Mouse (Mus musculus): Measurements from ENCODE around the gene Tomm70a.
"Not testable (repeated sequence)": the region's sequence is repeated elsewhere in the genome, so short reads cannot be mapped to it uniquely, and the experiment has no call there.

The Tomm70a gene

DNA sequence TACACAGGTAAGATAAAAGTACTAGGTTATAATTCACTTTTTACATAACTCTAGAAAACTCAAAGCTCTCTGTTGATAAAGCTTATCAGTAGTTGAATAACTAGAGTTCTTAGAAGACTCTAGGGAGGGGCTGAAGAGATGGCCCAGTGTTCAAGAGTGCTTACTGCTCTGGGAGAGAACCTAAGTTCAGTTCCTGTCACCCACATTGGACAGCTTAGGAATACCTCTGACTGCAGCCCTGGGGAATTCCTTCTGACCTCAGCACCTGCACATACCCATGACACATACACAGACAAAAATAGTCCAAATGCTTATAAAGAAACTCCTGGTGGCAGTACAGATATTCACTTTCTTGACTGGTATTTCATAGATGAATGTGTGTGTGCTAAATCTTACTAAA is 34.4 kb downstream of the Tomm70a start:
- no peak for DNase-seq

GRCm38 (mm10) chr16:57157076-57157475 is 35.6 kb downstream of the Tomm70a start:
- no peak for DNase-seq

DNA sequence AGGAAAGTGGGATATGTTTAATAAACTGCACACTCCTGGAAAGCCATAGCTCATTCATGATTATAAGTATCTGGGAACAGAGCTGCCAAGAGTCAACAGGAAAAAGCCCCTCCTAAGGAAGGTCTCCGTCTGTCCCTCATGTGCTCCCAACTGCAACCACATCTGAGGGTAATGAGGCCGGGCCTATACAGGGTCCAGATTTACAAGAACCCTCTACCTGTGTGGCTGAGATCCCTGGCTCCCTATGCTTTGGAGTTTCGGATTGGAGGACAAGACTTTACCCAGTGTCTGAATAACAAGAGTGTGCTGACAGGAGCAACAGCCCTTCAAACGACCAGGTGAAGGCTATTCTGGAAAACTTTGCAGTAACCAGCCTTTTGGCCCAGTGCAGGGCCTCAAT is 36.2 kb downstream of the Tomm70a start:
- DNase-seq = no peak

- no peak for DNase-seq
Measured at GRCm38 (mm10) chr16:57159835-57160234, 38.3 kb downstream of the Tomm70a start.

DNA sequence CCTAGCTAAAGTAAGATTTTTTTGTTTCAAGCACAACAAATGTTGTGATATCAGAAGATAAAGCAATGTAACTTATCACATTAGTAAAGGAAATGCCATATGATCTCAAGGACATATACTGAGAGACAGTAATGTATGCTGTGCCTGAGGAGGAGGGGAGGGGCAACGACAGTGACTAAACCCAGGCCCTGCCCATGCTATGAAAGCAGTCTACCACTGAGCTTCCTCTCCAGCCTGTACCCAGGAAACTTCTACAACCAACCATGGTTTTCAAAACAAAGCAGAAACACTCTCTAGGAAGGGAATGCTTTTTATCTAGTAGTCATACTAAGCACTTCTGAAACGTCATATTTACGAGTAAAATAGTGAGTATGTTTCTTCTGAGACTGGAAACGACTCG is 41.3 kb downstream of the Tomm70a start:
- no peak for DNase-seq

GRCm38 (mm10) chr16:57163694-57164093 is 42.2 kb downstream of the Tomm70a start:
- DNase-seq = no peak

GRCm38 (mm10) chr16:57165157-57165556 is 43.7 kb downstream of the Tomm70a start:
- no peak for DNase-seq

- no peak for DNase-seq
Measured at GRCm38 (mm10) chr16:57166086-57166485, 44.6 kb downstream of the Tomm70a start.

- DNase-seq = peak; percentile 90
Measured at GRCm38 (mm10) chr16:57166611-57167513, 45.4 kb downstream of the Tomm70a start, which contains the start of gene Nit2. Gene Nit2, minus strand, starts transcription at chr16:57167341.

GRCm38 (mm10) chr16:57167514-57167912 is 46.0 kb downstream of the Tomm70a start:
- DNase-seq = no peak

GRCm38 (mm10) chr16:57168236-57168635 is 46.7 kb downstream of the Tomm70a start:
- no peak for DNase-seq

- DNase-seq = no peak
Measured at GRCm38 (mm10) chr16:57171161-57171560, 49.7 kb downstream of the Tomm70a start.

GRCm38 (mm10) chr16:57171570-57171969 is 50.1 kb downstream of the Tomm70a start:
- DNase-seq = no peak

DNA sequence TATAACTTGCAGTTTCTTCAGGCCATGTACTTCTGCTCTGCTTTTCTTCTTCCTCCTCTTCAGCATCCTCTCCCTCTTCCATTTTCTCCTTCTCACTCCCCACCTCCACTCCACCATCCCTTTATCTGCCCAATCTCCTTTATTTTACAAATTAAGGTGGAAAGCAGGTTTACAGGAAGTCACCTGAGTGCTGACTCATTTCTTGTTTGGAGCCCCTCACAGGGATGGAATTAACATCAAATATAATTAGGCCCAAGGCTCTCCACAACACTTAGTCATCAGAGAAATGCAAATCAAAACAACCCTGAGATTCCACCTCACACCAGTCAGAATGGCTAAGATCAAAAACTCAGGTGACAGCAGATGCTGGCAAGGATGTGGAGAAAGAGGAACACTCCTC is 53.0 kb downstream of the Tomm70a start:
- DNase-seq = not testable (repeated sequence)

GRCm38 (mm10) chr16:57175751-57176150 is 54.2 kb downstream of the Tomm70a start:
- no peak for DNase-seq

GRCm38 (mm10) chr16:57176276-57176675 is 54.8 kb downstream of the Tomm70a start:
- DNase-seq = no peak

DNA sequence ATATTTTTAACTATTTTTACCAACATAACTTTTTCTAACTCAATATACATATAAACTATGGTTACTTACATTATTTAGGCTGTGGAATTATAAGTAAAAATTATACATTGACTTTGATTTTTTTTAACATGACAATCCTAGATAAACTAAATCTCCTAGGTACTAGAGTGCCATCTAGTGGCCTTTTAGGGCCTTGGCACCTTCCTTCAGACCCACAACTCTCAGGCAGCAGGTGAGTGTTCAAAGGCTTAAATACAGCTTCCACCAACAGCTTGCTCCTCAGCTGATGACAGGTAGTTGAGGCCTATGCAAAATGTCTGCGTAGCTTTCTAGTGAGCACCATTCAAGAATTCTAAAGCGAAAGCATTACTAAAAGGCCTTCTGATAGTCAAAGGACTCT is 55.8 kb downstream of the Tomm70a start:
- no peak for DNase-seq

- DNase-seq = no peak
Measured at GRCm38 (mm10) chr16:57177664-57178063, 56.2 kb downstream of the Tomm70a start.

- no peak for DNase-seq
Measured at GRCm38 (mm10) chr16:57181180-57181579, 59.7 kb downstream of the Tomm70a start.

GRCm38 (mm10) chr16:57182037-57182436 is 60.5 kb downstream of the Tomm70a start:
- DNase-seq = no peak

DNA sequence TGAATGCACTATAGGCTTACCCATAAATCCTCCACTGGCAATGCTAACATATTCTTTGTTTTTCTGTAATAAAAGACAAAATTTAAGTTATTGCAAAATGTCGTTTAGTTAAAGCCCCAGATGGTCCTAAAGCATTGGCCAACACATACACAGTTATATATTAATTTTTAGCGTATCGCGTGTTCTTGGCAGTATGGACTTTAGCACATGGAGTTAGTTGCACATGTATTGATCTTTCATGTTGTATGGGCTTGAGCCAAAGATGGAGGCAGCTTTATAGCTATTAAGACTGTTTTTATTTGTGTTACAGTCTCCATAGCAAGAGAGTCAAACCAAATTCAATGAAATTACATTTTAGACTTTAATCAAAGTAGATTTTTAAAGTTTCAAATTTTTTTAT is 65.1 kb downstream of the Tomm70a start:
- DNase-seq = no peak

GRCm38 (mm10) chr16:57189493-57189892 is 68.0 kb downstream of the Tomm70a start:
- DNase-seq = no peak

DNA sequence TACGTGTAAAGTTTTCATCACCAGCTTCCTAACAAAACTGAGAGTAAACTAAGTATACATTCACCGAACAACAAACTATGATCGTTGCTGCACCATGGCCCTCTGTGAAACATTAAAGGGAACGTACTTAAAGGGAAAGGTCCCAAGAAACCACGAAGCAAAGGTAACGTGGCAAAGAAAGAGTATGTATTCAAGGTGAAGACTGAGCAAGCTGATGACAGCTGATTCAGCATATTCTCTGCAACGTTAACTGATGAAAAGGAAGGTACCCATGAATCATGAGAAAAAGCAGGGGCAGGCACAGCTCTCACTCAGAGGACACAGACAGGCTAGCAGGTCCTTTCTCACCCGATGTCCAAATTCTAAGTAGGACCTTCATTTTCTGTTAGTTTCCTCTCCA is 68.9 kb downstream of the Tomm70a start:
- DNase-seq = no peak

- DNase-seq = no peak
Measured at GRCm38 (mm10) chr16:57191214-57191613, 69.7 kb downstream of the Tomm70a start.

GRCm38 (mm10) chr16:57196590-57196989 is 75.1 kb downstream of the Tomm70a start:
- DNase-seq = no peak
